Mouse (Mus musculus): ENCODE data around the gene Mtf1. TPM values are rescaled to one million over a fixed set of nuclear protein-coding genes. Genes with fewer than 3 reads are reported as not detected.

Gene Mtf1
- polyA plus RNA-seq, 1 experiment from 2014 or later, result 15.9 TPM

DNA sequence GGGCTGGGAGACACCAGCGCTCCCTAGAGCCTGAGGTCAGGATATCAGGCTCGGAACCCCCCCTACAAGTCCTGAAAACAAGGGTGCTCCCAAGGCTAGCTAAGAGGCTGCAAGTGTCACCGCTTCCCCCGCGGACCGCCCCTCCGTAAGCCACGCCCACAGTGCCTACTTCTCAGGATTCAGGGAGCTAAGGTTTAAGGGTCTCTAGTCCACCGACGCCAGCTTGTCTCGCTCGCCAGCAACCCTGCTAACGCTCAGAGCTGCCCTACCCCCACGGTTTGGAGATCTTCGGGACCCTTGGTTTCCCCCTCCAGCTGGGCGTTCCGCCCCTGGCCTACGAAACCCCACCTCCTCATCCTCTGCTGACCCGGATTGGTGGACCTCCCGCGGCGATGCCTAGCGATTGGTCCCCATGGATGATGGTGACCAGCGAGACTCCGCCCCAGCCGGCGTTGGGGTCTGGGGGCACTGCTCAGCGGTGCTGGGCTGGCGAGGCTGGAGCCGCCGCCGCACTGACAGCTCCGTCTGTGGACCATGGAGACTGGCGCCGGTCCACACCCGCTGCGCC is 79.5 kb downstream of the Mtf1 start:
- under 1% methylated on average over 37 of the region's 37 CpGs for WGBS
- peaks cover 5% of the 10 kb centered on the region; the same call in 1 of the 2 replicates for H3K9me3 ChIP-seq
- peaks cover 30% of the 10 kb centered on the region for H3K4me1 ChIP-seq
- H3K4me3 ChIP-seq, result peak overlapping the region; percentile 62
- peak; percentile 90 for DNase-seq (ENCODE audit: low spot score)
- no peaks in the 10 kb centered on the region for H3K36me3 ChIP-seq (replicated peaks)
- no peak overlapping the region for H3K27ac ChIP-seq (replicated peaks)
- peaks cover 80% of the 10 kb centered on the region for H3K27me3 ChIP-seq (replicated peaks; ENCODE audit: low read depth, poor library complexity, severe bottlenecking)

DNA sequence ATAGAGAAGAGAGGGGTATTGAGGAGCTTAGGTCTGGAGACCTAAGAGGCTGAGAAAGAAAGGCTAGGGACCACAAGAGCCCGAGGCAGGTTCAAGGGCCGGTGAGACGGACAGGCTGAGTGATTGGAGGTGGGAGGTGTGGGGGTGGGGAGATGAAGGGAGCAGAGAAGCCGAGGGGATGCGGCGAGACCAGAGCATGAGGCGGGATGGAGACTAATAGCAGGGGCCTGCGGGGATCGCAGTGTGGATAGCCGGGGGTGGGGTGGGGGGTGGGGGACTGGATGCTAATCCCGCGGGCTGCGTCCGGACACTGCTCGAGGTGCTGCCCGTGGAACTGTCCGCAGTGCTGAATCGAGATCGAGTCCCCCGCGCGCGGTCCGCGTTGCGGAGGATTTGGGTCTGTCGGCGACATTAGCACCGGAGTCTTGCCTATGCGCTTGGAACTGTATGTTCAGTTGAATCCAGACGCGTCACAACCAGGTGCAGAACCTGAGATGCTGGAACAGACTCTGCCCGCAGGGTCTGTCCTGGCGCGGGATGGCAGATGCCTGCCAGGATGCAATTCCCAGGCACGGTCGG is 80.3 kb downstream of the Mtf1 start:
- peaks cover 5% of the 10 kb centered on the region; the same call in 1 of the 2 replicates for H3K9me3 ChIP-seq
- under 1% methylated on average over 37 of the region's 37 CpGs for WGBS
- peaks cover 86% of the 10 kb centered on the region for H3K27me3 ChIP-seq (replicated peaks; ENCODE audit: low read depth, poor library complexity, severe bottlenecking)
- no peak overlapping the region for H3K27ac ChIP-seq (replicated peaks)
- H3K4me1 ChIP-seq, result peaks cover 30% of the 10 kb centered on the region
- no peaks in the 10 kb centered on the region for H3K36me3 ChIP-seq (replicated peaks)
- peak; percentile 80 for DNase-seq (ENCODE audit: low spot score)
- peak overlapping the region; percentile 62 for H3K4me3 ChIP-seq

DNA sequence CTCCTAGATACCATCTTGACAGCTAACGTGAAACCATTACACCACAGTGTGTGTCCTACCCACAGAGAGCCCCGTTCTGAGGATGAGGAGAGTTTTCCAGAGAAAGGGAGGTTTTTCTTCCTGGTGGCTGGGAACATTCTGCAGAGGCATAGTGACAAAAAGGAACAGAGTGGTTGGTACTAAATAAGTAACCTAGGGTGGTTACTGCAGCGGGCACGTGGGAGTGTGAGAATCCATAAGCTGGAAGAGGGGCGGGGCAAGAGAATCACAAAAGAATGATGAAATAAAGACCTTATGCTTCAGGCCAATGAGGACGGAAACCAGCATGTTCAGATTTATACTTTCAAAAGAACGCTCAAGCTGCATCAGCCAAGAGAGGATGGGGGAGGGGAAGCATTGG is 86.8 kb downstream of the Mtf1 start:
- no peak for DNase-seq (ENCODE audit: low spot score)
- Histone ChIP-seq H3K4me3 (no peak overlapping the region), H3K27ac (replicated peaks) (no peak overlapping the region), H3K27me3 (replicated peaks; ENCODE audit: low read depth, poor library complexity, severe bottlenecking) (peaks cover 88% of the 10 kb centered on the region), H3K9me3 (no peaks in the 10 kb centered on the region), H3K36me3 (replicated peaks) (no peaks in the 10 kb centered on the region), H3K4me1 (peaks cover 5% of the 10 kb centered on the region; the same call in 1 of the 2 replicates)
- 78% methylated on average over 7 of the region's 7 CpGs for WGBS

DNA sequence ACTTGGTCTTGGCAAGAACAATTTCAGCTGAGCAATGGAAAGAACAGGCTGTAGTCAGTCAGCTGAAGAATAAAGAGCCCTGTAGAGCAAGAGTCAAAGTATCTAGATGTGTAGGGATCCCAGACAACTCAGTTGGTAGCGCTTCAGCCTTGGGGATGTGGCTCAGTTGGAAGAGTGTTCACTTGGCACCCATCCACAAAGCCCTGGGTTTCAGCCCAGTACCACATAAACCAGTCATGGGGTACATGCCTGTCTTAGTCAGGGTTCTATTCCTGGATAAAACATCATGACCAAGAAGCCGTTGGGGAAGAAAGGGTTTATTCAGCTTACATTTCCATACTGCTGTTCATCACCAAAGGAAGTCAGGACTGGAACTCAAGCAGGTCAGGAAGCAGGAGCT is 88.0 kb downstream of the Mtf1 start:
- 89% methylated on average over 2 of the region's 2 CpGs for WGBS
- H3K27ac ChIP-seq (replicated peaks), result no peak overlapping the region
- no peak overlapping the region for H3K4me3 ChIP-seq
- no peaks in the 10 kb centered on the region for H3K9me3 ChIP-seq
- H3K36me3 ChIP-seq (replicated peaks), result no peaks in the 10 kb centered on the region
- H3K27me3 ChIP-seq (replicated peaks; ENCODE audit: low read depth, poor library complexity, severe bottlenecking), result peaks cover 88% of the 10 kb centered on the region
- DNase-seq (ENCODE audit: low spot score), result no peak
- peaks cover 17% of the 10 kb centered on the region for H3K4me1 ChIP-seq

DNA sequence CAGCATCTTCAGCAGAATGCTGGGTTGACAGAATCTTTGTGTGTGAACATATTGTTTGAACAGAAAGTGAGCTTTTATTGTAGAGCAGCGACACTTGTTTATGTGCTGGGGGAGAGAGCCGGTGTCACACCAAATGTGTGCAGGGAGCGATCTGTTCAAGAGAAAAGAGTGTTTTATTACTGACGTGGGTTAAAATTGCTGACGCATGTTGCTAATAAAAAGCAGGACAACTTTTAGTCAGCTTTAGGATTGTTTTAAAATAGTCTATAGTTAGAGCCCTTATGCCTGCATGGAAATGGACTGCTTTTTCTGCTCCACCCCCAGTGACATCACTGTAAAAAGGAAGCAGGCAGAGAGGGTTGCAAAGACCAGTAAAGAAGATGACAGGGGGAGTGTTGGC is 88.9 kb downstream of the Mtf1 start:
- Histone ChIP-seq H3K4me3 (no peak overlapping the region), H3K27ac (replicated peaks) (no peak overlapping the region), H3K9me3 (no peaks in the 10 kb centered on the region), H3K4me1 (peaks cover 21% of the 10 kb centered on the region), H3K36me3 (replicated peaks) (no peaks in the 10 kb centered on the region), H3K27me3 (replicated peaks; ENCODE audit: low read depth, poor library complexity, severe bottlenecking) (peaks cover 88% of the 10 kb centered on the region)
- no peak for DNase-seq (ENCODE audit: low spot score)
- 78% methylated on average over 5 of the region's 5 CpGs for WGBS

DNA sequence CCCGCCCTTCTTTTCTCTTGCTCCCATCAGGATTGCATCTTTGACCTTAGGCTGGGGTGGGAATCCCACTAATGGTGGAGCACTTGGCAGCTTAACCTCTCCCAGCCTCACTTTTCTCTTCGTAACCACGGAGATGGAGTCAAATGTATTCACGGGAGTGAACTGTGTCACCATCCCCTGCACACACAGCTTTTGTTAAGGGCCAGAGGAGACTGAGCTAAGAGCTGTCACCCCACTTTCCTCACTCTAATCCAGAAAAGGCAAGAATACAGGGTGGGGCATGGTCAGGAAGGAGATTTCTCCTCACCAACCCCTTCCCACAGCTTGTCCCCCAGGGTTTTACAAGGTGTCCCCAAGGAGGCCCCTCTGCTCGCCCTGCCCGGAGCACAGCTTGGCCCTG is 91.9 kb downstream of the Mtf1 start:
- DNase-seq (ENCODE audit: low spot score), result no peak
- H3K4me1 ChIP-seq, result peaks cover 27% of the 10 kb centered on the region
- no peaks in the 10 kb centered on the region for H3K9me3 ChIP-seq
- no peak overlapping the region; the same call in 1 of the 2 replicates for H3K4me3 ChIP-seq
- no peaks in the 10 kb centered on the region for H3K36me3 ChIP-seq (replicated peaks)
- no peak overlapping the region for H3K27ac ChIP-seq (replicated peaks)
- 27% methylated on average over 6 of the region's 6 CpGs for WGBS
- peaks cover 91% of the 10 kb centered on the region for H3K27me3 ChIP-seq (replicated peaks; ENCODE audit: low read depth, poor library complexity, severe bottlenecking)

DNA sequence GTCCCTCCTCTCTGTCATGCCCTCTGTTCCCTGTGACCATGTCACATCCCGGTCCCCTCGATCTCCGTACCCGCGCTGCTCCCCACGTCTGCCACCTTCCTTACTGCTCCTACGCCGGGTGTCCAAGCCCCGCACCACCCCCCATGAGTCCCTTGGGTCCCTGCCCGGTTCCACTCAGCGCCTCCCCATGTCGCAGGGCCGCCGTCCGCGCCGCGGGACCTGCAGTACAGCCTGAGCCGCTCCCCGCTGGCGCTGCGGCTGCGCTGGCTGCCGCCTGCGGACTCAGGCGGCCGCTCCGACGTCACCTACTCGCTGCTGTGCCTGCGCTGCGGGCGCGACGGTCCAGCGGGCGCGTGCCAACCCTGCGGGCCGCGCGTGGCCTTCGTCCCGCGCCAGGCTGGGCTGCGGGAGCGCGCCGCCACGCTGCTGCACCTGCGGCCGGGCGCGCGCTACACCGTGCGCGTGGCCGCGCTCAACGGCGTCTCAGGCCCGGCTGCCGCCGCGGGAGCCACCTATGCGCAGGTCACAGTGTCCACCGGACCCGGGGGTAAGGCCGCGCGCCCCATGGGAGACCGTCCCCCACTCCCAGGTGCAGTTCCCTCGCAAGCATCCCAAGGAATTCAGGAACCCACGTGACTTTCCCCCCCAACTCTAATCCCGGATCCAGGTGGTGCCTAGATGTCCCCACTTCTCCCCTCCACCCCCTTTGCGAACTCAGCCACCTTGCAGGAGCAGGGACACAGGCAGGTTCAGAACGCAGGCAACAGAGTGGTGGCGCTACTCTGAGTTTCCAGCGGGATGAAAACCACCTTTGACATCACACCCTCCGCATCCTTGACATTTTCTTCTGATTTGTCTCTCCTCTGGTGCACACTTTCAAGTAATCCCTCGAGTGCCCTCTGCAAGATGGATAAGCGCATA is 92.9 kb downstream of the Mtf1 start:
- peaks cover 37% of the 10 kb centered on the region for H3K4me1 ChIP-seq
- 2% methylated on average over 83 of the region's 83 CpGs for WGBS
- H3K27me3 ChIP-seq (replicated peaks; ENCODE audit: low read depth, poor library complexity, severe bottlenecking), result peaks cover 95% of the 10 kb centered on the region
- peak; percentile 52 for DNase-seq (ENCODE audit: low spot score)
- H3K36me3 ChIP-seq (replicated peaks), result no peaks in the 10 kb centered on the region
- H3K4me3 ChIP-seq, result peak overlapping the region; percentile 56
- H3K9me3 ChIP-seq, result no peaks in the 10 kb centered on the region
- peak overlapping the region; percentile 7; the same call in 1 of the 2 replicates for H3K27ac ChIP-seq (replicated peaks)

DNA sequence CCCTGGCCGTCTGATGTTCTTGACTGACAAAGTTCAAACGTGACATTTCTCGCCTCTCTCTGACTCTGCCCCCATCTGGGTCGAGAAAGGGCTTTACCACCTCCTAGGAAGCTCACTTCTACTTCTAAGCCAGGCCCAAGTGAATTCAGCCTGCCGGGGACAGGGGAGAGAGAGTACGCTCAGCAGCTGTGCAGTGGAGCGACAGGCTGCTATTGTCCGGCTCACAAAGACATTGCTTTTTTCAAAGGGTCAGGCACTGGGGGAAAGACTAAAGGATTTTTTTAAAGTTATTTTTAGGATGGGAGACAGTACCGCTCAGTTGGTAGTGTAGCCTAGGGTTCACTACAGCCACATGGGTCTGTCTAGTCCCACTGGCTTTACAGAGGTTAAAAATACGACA is 96.5 kb downstream of the Mtf1 start:
- H3K27ac ChIP-seq (replicated peaks), result no peak overlapping the region
- DNase-seq (ENCODE audit: low spot score), result no peak
- peaks cover 82% of the 10 kb centered on the region for H3K27me3 ChIP-seq (replicated peaks; ENCODE audit: low read depth, poor library complexity, severe bottlenecking)
- no peaks in the 10 kb centered on the region for H3K36me3 ChIP-seq (replicated peaks)
- H3K4me3 ChIP-seq, result no peak overlapping the region
- H3K9me3 ChIP-seq, result no peaks in the 10 kb centered on the region
- WGBS, result 35% methylated on average over 10 of the region's 10 CpGs
- peaks cover 38% of the 10 kb centered on the region for H3K4me1 ChIP-seq

Other genes starting within 250 kb of the Mtf1 start
- 0.24 TPM in 1 of 2 replicates, not detected in the other for gene 3100002H09Rik, start 191.3 kb upstream of the Mtf1 start, polyA plus RNA-seq (2016; fragmentation: Nextera tagmentation; extraction: Ambion mirVana)
- gene Pou3f1, start 145.3 kb upstream of the Mtf1 start, polyA plus RNA-seq (2016; fragmentation: Nextera tagmentation; extraction: Ambion mirVana), result 1.7 and 2.5 TPM in 2 replicates
- 70.8 and 78.6 TPM in 2 replicates for gene Utp11, start 108.5 kb upstream of the Mtf1 start, polyA plus RNA-seq (2016; fragmentation: Nextera tagmentation; extraction: Ambion mirVana)
- 10.8 and 15.5 TPM in 2 replicates for gene Fhl3, start 101.4 kb upstream of the Mtf1 start, polyA plus RNA-seq (2016; fragmentation: Nextera tagmentation; extraction: Ambion mirVana)
- 265 and 267 TPM in 2 replicates for gene Sf3a3, start 87.3 kb upstream of the Mtf1 start, polyA plus RNA-seq (2016; fragmentation: Nextera tagmentation; extraction: Ambion mirVana)
- 25.0 and 25.2 TPM in 2 replicates for gene Inpp5b, start 60.3 kb upstream of the Mtf1 start, polyA plus RNA-seq (2016; fragmentation: Nextera tagmentation; extraction: Ambion mirVana)
- gene Yrdc, start 48.6 kb downstream of the Mtf1 start, polyA plus RNA-seq (2016; fragmentation: Nextera tagmentation; extraction: Ambion mirVana), result 40.4 and 41.1 TPM in 2 replicates
- 38.9 and 40.3 TPM in 2 replicates for gene 1110065P20Rik, start 49.1 kb downstream of the Mtf1 start, polyA plus RNA-seq (2016; fragmentation: Nextera tagmentation; extraction: Ambion mirVana)
- 1.0 and 1.2 TPM in 2 replicates for gene Maneal, start 60.1 kb downstream of the Mtf1 start, polyA plus RNA-seq (2016; fragmentation: Nextera tagmentation; extraction: Ambion mirVana)
- 1.1 and 1.6 TPM in 2 replicates for gene Epha10, start 78.8 kb downstream of the Mtf1 start, polyA plus RNA-seq (2016; fragmentation: Nextera tagmentation; extraction: Ambion mirVana)
- gene 9930104L06Rik, start 134.9 kb downstream of the Mtf1 start, polyA plus RNA-seq (2016; fragmentation: Nextera tagmentation; extraction: Ambion mirVana), result 17.6 and 18.0 TPM in 2 replicates
- 230 and 239 TPM in 2 replicates for gene Cdca8, start 137.2 kb downstream of the Mtf1 start, polyA plus RNA-seq (2016; fragmentation: Nextera tagmentation; extraction: Ambion mirVana)
- 8.2 TPM in 2 replicates for gene Rspo1, start 184.3 kb downstream of the Mtf1 start, polyA plus RNA-seq (2016; fragmentation: Nextera tagmentation; extraction: Ambion mirVana)
- 93.7 and 101 TPM in 2 replicates for gene Gnl2, start 214.5 kb downstream of the Mtf1 start, polyA plus RNA-seq (2016; fragmentation: Nextera tagmentation; extraction: Ambion mirVana)